Mouse (Mus musculus) adipocyte (in vitro differentiated cells): ENCODE data around the gene Olfr56.
"Not testable (repeated sequence)": the region's sequence is repeated elsewhere in the genome, so short reads cannot be mapped to it uniquely, and the experiment has no call there.

Source experiments
- DNase-seq: peaks from one replicate; pipeline ENCODE4 v3.0.0-alpha.2; 2016; ENCODE audit warnings: low spot score

The Olfr56 gene

DNA sequence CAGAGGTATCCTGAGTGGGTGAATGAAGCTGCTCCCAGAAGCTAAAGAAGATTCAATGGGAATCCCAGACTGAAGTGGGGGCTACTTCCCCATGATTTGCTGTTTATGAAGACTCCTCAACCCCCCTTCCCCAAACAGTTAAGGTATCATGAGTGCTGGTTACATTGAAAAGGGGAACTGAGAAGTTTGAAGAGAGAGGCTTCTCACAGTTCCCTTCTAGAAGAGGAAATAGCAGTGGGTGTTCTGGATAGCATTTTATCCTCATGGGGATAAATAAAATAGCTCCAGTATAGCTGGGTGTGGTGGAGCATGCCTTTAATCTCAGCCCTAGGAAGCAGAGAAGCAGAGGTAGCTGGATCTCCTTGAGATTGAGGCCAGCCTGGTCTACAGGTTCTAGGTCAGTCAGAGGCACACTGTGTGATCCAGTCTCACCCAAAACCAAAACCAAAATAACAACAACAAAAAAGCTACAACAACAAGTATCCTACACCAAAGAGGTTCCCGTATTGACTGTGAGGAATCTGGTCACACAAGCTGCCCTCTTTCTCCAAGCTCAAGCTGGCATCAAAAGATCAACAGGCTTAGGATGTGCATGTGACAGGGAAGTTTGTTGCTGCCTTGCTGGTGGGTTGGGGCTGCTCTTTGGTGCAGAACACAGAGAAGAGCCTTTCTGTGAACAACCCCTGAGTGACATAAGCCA lies at the start of gene Olfr56:
Gene Olfr56, plus strand, starts transcription at position 650 of the 700 bp plus-strand sequence.
- not testable (repeated sequence) for DNase-seq

DNA sequence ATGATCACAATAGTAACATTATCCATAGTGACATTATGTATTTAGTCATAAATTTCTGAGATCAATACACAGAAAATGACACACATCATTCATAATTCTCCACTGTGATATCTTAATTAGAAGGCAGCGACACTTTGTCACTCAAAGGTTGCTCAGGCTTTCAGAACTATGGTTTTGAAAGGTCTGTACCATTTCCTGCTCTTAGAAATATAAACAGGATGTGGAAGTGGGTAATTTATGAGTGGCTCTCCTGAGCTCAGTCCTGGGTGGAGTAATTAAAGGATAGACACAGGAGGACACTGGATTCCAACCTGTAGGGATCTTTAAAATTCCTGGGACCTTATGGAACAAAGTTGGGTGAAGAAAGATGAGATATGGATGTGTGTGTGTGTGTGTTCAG lies 45.3 kb upstream of the Olfr56 start:
- DNase-seq = not testable (repeated sequence)

DNA sequence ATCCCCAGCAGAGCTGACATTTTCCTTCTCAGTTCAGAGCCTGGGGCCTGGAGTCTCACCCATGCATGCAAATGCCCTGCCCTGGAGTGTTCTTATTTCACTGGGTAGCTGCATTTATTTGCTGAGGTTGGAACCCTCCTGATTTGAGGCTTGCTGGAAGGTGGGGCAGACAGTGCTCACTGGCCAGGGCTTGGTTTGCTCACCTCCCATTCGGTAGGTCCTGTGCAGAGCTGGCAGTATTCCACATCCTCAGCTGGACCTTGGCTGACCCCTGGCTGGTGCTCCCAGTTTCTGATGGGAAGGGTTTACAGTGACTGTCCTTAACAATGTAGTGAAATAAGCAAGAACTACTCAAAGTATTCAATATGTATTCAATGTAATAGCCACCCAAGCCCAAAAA lies 44.8 kb upstream of the Olfr56 start:
- DNase-seq = not testable (repeated sequence)

DNA sequence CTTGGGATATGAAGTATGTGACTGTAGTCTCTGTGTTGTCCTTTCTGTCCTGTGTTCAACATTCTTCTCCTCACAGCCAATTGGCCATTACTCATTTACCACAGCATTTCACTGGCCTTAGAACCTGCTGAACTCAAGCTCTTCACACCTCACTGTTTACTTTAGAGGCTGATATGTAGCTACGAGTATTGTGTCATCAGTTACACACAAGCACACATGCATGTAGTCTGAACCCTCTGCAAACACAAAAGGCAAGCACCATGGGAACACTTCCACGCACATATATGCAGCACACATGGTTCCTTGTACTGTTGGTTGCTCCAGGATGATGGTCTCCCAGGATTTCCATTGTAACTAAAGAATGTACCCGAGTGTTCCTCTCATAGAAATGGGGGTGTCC lies 43.4 kb upstream of the Olfr56 start:
- DNase-seq = not testable (repeated sequence)

DNA sequence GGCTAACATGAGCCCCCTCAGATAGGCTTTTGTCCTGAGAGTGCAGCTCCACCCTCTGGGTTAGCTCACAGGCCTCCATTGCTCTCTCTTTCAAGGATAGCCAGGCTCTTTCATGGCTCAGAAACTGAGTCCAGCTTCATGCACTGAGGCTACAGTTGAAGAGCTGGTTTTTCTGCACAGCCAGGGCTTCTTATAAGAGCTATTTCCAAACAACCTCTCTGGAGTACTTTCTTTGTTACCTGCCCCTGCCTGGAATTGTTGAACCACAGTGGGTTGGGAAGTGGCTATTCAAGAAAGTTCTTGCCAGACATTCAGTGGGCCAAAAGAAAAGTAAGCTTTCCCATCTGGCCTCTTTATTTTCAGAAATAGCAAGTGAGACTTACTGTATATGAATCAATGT lies 39.4 kb upstream of the Olfr56 start:
- not testable (repeated sequence) for DNase-seq

DNA sequence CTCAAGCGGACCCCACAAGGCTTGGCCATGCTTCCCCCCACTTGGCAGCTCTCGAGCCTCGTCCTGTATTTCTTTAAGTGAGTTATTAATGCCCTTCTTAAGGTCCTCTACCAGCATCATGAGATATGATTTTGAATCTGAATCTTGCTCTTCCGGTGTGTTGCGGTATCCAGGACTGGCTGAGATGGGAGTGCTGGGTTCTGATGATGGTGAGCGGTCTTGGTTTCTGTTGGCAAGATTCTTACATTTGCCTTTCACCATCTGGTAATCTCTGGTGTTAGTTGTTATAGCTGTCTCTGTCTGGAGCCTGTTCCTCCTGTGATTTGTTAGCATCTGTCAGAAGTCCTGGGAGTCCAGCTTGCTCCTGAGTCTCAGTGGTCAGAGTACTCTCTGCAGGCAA lies 32.6 kb upstream of the Olfr56 start, which contains the start of gene Psme2b:
Gene Psme2b, minus strand, starts transcription at position 101 of the 400 bp plus-strand sequence.
- DNase-seq = not testable (repeated sequence)

DNA sequence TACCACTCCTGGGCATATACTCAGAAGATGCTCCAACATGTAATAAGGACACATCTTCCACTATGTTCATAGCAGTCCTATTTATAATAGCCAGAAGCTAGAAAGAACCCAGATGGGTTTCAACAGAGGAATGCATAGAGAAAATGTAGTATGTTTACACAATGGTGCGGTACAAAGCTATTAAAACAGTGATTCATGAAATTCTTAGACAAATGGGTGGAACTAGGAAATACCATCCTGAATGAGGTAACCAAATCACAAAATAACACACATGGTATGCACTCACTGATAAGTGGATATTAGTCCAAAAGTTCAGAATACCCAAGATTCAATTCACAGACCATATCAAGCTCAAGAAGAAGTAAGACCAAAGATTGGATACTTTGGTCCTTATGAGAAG lies 4.0 kb upstream of the Olfr56 start:
- DNase-seq = not testable (repeated sequence)

DNA sequence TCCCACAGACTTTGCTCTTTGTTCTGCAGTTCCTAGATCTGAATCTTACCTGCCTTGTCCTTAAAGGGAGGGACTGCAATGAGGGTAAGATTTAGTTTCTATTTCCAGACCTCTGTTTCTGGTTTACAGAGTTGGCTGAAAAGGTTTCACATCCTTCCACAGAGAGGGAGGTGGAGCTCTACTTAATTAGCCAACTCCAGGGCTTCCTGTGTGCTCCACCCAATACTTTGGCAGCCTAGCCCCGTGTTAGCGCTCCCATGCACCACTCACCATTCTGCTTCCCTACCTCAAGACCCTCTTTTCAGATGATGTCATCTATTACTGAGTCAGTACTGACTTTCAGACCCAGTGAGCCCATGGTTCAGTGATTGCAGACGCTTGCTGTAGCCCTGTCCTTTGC lies 562 bp downstream of the Olfr56 start, which contains the start of gene 9930111J21Rik1:
Gene 9930111J21Rik1, minus strand, starts transcription at position 148 of the 400 bp plus-strand sequence.
- not testable (repeated sequence) for DNase-seq

DNA sequence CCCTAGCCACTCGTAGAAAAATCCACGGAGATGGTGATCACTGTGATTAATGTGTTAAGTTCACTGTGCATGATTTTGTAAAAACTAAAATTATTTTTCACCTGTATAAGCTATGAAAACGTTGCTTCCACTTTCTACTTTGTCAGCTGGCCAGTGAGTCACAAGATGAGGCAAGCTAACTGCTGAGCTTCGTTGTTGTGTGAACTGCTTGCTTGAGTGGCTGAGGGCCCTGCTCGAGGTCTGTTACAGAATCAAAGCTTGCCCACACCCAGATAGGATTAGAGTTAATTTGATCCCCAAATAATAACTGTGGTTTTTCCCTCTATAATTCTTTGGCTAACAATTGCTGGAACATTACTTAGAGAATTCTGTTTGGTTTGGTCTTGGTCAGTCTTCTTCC lies 1.4 kb downstream of the Olfr56 start:
- DNase-seq = not testable (repeated sequence)

DNA sequence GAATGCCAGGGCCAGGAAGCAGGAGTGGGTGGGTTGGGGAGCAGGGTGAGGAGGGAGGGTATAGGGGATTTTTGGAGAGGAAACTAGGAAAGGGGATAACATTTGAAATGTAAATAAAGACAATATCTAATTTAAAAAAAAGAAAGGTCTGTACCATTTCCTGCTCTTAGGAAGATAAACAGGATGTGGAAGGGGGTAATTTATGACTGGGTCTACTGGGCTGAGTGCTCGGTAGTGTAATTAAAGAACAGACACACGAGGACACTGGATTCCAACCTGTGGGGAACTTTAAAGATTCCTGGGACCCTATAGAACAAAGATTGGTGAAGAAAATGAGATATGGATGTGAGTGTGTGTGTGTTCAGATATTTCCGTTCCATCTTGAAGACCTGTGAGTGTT lies 4.2 kb downstream of the Olfr56 start:
- not testable (repeated sequence) for DNase-seq

DNA sequence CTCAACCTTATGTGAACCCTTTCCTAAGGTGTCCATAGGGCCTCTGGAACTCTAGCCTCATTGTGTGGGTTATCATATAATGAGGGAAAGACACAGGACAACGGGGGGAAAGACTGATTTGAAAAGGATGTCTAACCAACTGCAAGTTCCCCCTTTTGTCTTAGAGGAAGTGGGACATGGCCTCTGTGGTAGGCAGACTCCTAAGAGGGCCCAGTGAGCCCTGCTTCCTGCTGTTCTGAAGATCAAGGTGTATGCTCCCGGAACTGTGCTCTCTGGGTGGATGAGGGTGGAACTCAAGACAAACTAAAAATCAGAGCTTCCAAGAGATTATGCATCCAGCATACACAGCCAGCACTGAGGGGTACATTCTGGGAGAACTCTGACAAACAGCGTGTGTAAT lies 9.5 kb downstream of the Olfr56 start:
- DNase-seq = not testable (repeated sequence)

DNA sequence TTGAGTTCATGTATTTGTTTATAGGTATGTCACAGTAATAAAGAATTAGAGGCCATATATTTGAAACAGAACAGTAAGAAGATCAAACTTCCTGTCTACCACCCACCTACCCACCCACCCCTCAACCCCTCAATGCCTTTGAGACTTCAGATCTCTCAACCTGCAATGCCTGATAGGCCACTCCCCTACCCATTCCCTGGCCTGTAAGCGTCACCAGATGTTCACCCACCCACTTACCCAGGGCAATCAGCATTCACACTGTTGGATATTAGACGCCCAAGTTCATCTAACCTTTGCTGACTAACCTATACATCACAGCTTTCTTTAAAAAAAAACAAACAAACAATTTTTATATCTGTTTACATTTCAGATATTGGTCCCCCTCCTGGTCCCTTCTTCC lies 11.3 kb downstream of the Olfr56 start:
- DNase-seq = not testable (repeated sequence)

DNA sequence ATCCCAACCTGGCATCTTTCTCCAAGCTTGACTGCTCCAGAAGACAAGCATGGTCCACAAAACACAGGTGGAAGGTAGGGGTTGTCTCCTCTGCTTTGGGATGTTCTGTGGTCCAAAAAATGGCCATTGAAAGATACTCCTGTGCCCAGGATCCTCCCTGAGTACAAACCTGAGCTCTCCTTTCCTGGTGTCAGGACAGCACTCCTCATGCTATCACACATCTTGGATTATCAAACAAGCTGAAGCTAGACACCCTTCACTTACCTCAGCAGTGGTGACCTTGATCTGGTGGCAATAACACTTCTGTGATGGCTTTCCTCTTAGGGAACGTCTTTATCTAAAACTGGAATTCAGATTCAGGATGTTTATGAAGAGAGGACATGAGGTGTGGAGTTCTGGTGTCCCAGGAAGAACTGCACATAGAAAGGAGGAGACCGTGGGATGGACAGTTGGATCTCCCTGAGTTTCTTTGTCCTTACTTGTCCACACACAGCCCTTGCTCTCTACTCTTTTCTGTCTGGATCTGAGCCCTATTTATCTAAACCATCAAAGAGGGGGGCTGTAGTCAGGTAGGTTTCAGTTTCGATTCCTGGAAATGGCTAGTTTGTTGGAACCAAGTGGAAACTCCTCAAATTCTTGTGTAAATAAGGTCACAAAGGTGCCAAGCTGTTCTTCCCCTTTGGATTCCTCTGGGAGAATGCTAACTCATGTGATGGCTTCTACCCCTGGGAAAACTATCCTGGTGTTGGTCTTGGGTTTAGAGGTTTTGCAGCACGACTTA lies 13.2 kb downstream of the Olfr56 start, which contains the start of gene Gm12185:
Gene Gm12185, minus strand, starts transcription at position 487 of the 781 bp plus-strand sequence.
- DNase-seq = not testable (repeated sequence)

DNA sequence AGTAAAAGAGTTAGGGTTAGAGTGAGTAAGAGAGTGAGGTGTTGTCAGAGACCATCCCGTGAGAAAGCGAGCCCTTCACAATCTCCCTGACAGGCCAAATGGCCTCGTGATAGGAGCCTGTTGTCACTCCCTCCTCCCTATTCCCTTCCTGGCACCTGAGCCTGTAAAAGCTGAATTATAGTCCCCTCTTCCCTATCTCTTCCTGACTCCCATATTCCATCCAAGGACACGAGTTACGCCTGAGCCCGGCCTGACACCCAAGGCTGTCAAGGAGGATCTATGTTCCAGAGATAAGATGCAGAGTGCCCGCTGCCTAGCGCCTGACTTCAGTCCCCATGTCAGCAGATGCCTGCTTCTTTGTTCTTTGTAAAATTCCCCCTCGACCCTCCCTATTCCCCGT lies 14.6 kb downstream of the Olfr56 start:
- DNase-seq = not testable (repeated sequence)

DNA sequence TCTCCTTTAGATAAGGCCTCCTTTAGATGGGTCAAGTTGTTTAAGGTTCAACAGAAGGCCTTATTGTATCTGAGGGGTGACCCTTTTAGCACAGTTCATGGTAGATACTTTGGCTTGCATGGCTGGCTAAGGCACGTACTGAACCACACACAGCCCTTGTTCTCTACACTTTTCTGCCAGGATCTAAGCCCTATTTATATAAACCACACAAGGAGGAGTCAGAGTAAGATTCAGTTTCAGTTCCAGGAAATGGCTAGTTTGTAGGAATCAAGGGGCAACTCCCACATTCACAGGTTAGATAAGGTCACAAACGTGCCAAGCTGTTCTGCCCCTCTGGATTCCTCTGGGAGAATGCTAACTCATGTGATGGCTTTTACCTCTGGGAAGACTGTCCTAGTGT lies 15.3 kb downstream of the Olfr56 start, which contains the start of gene Tgtp1:
Gene Tgtp1, minus strand, starts transcription at position 155 of the 400 bp plus-strand sequence.
- DNase-seq = not testable (repeated sequence)

DNA sequence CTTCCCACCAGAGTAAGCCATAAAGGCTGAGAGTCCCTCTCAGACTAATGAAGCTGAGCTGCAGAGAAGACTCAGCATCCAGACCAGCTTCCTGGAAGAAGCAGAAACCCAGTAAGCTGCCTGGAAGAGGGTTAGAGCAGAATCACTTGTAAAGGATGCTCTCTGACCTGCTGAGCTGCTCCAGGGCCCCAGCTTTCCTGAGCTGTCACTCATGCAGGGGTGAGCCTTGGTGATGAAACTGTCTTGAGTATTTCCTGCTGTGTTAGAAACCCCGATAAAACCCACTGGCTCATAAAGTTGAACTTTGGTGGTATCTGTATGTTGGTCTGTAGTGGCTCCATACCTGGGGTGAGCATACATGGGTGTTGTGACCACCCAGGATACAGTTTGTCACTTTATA lies 21.7 kb downstream of the Olfr56 start:
- DNase-seq = not testable (repeated sequence)

DNA sequence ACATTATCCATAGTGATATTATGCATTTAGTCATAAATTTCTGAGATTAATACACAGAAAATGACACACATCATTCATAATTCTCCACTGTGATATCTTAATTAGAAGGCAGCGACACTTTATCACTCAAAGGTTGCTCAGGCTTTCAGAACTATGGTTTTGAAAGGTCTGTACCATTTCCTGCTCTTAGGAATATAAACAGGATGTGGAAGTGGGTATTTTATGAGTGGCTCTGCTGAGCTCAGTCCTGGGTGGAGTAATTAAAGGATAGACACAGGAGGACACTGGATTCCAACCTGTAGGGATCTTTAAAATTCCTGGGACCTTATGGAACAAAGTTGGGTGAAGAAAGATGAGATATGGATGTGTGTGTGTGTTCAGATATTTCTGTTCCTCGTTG lies 27.6 kb downstream of the Olfr56 start:
- DNase-seq = not testable (repeated sequence)

DNA sequence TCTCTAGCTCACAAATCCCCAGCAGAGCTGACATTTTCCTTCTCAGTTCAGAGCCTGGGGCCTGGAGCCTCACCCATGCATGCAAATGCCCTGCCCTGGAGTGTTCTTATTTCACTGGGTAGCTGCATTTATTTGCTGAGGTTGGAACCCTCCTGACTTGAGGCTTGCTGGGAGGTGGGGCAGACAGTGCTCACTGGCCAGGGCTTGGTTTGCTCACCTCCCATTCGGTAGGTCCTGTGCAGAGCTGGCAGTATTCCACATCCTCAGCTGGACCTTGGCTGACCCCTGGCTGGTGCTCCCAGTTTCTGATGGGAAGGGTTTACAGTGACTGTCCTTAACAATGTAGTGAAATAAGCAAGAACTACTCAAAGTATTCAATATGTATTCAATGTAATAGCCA lies 28.1 kb downstream of the Olfr56 start:
- not testable (repeated sequence) for DNase-seq

DNA sequence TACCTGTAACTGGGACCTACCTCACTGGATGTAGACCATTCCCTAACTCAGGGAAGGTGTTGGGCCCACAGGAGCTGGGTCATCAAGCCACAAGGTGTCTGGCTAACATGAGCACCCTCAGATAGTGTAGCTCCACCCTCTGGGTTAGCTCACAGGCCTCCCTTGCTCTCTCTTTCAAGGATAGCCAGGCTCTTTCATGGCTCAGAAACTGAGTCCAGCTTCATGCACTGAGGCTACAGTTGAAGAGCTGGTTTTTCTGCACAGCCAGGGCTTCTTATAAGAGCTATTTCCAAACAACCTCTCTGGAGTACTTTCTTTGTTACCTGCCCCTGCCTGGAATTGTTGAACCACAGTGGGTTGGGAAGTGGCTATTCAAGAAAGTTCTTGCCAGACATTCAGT lies 33.4 kb downstream of the Olfr56 start:
- not testable (repeated sequence) for DNase-seq

DNA sequence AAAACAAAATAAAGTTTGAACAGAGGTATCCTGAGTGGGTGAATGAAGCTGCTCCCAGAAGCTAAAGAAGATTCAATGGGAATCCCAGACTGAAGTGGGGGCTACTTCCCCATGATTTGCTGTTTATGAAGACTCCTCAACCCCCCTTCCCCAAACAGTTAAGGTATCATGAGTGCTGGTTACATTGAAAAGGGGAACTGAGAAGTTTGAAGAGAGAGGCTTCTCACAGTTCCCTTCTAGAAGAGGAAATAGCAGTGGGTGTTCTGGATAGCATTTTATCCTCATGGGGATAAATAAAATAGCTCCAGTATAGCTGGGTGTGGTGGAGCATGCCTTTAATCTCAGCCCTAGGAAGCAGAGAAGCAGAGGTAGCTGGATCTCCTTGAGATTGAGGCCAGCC lies 71.4 kb downstream of the Olfr56 start:
- not testable (repeated sequence) for DNase-seq

DNA sequence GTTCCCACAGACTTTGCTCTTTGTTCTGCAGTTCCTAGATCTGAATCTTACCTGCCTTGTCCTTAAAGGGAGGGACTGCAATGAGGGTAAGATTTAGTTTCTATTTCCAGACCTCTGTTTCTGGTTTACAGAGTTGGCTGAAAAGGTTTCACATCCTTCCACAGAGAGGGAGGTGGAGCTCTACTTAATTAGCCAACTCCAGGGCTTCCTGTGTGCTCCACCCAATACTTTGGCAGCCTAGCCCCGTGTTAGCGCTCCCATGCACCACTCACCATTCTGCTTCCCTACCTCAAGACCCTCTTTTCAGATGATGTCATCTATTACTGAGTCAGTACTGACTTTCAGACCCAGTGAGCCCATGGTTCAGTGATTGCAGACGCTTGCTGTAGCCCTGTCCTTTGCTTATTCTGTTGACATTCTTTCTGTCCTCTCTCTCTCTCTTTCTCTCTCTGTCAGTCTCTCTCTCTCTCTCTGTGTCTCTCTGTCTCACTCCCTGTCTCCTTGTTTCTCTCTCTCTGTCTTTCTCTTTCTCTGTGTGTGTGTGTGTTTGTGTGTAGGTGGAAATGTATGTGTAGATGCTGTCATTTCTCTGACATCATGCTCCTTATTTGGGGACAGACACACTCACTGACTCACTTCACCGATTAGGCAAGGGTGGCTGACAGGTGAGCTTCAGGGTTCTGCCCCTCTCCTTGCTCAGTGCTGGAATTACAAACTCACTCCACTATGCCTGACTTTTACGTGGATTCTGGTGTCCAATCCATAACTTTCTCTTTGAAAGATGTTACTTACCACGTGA lies 72.6 kb downstream of the Olfr56 start, which contains the start of gene 9930111J21Rik2:
Gene 9930111J21Rik2, minus strand, starts transcription at position 150 of the 799 bp plus-strand sequence.
- not testable (repeated sequence) for DNase-seq

DNA sequence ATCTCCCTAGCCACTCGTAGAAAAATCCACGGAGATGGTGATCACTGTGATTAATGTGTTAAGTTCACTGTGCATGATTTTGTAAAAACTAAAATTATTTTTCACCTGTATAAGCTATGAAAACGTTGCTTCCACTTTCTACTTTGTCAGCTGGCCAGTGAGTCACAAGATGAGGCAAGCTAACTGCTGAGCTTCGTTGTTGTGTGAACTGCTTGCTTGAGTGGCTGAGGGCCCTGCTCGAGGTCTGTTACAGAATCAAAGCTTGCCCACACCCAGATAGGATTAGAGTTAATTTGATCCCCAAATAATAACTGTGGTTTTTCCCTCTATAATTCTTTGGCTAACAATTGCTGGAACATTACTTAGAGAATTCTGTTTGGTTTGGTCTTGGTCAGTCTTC lies 73.2 kb downstream of the Olfr56 start:
- not testable (repeated sequence) for DNase-seq
